Mouse (Mus musculus) hindbrain, embryonic 12.5 days (tissue): Measurements from ENCODE around the gene Stk19. TPM values are rescaled to one million over a fixed set of nuclear protein-coding genes. Genes with fewer than 3 reads are reported as not detected.

Experiments
- ATAC-seq: fragments of 200-750 bp; cut with Nextera tagmentation; 2 replicates; pipeline ENCODE4 v1.8.0; 2017; ENCODE audit warnings: moderate TSS enrichment; ENCODE audit not compliant: low FRiP score
- H3K27ac ChIP-seq: fragments of 300-500 bp; sonication (generic); 2 replicates; pipeline ENCODE4 v1.5.1; 2016; ENCODE audit warnings: mild to moderate bottlenecking
- H3K27me3 ChIP-seq: fragments of 300-500 bp; sonication (generic); 2 replicates; pipeline ENCODE4 v1.6.1; 2016; ENCODE audit warnings: mild to moderate bottlenecking
- H3K36me3 ChIP-seq: fragments of 300-500 bp; sonication (generic); 2 replicates; pipeline ENCODE4 v1.6.1; 2016; ENCODE audit warnings: mild to moderate bottlenecking
- H3K4me1 ChIP-seq: fragments of 300-500 bp; sonication (generic); 2 replicates; pipeline ENCODE4 v1.6.1; 2016
- H3K4me2 ChIP-seq: fragments of 300-500 bp; sonication (generic); replicated peaks from 2 replicates; pipeline ENCODE4 v1.6.1; 2016; ENCODE audit warnings: mild to moderate bottlenecking
- H3K4me3 ChIP-seq: fragments of 300-500 bp; sonication (generic); 2 replicates; pipeline ENCODE4 v1.5.1; 2016; ENCODE audit warnings: mild to moderate bottlenecking
- H3K9ac ChIP-seq: fragments of 300-500 bp; sonication (generic); 2 replicates; pipeline ENCODE4 v1.6.1; 2016; ENCODE audit warnings: mild to moderate bottlenecking, moderate library complexity
- H3K9me3 ChIP-seq: fragments of 300-500 bp; sonication (generic); replicated peaks from 2 replicates; pipeline ENCODE4 v1.6.1; 2016; ENCODE audit warnings: mild to moderate bottlenecking
- WGBS: fragments of 180-500 bp; shearing (Covaris S2); methylation state at CpG from one replicate; pipeline ENCODE4 v1.1.7; 2016; 5-methylcytosine and 5-hydroxymethylcytosine counted together
- polyA plus RNA-seq: library from polyadenylated mRNA; unstranded; fragments of >200 nt; fragmentation: Nextera tagmentation; extraction: Ambion mirVana; gene quantifications from 2 replicates; pipeline ENCODE4 v1.2.1, GENCODE M21; 2016

Stk19 gene
- polyA plus RNA-seq, 1 experiment from 2014 or later = 25.0 TPM

DNA sequence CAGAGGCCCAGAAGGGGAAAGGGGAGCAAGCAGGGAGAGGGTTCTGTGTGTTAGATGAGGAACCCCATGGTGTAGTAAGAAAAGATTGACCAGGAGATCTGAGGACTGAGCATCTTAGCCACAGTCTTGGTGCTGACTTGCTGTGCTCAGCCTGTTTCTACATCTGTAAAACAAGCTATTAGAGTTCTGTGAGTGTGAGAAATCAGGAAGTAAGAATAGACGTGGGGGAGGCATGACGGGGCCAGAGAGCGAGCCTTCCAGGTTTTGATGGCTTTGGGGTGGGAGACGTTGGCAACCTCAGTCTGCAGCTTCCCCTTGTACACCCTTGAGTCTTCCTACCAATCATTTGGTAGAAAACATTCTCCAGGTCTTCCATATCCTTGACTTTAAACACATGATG lies 21.9 kb upstream of the Stk19 start:
- no peak for ATAC-seq
- no peak overlapping the region for H3K27ac ChIP-seq
- H3K4me1 ChIP-seq = no peaks in the 10 kb centered on the region
- no peak overlapping the region for H3K4me3 ChIP-seq
- 91% methylated on average over 4 of the region's 4 CpGs for WGBS
- peaks cover 33% of the 10 kb centered on the region for H3K36me3 ChIP-seq
- no peak overlapping the region for H3K4me2 ChIP-seq
- no peaks in the 10 kb centered on the region for H3K27me3 ChIP-seq
- no peak overlapping the region for H3K9ac ChIP-seq
- no peaks in the 10 kb centered on the region for H3K9me3 ChIP-seq

DNA sequence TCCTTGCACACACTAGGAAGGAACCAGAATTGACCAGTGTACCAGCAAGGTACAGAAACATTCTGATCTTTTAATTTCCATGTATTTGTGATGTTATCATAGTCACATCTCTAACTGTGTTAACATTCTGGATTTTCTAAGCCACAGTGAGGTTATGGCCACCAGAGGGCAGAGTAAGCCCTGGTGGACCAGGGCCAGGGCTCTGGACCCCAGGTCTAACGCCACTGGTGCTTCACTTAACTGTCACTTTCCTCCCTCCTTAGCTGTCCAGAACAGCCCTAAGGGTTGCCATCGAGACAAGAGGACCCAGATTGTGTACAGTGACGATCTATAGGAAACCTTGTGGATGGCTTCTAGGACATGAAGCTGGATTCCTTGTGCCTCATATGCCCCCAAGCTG lies 19.1 kb upstream of the Stk19 start:
- 0 out of 2 replicates have a peak, but pooled peaks have one; percentile 50 for ATAC-seq
- Histone ChIP-seq H3K4me1 (peaks cover 8% of the 10 kb centered on the region), H3K4me3 (no peak overlapping the region), H3K27me3 (no peaks in the 10 kb centered on the region), H3K9ac (no peak overlapping the region), H3K36me3 (peaks cover 49% of the 10 kb centered on the region), H3K27ac (no peak overlapping the region), H3K4me2 (no peak overlapping the region), H3K9me3 (no peaks in the 10 kb centered on the region)
- WGBS = 50% methylated on average over 3 of the region's 3 CpGs

DNA sequence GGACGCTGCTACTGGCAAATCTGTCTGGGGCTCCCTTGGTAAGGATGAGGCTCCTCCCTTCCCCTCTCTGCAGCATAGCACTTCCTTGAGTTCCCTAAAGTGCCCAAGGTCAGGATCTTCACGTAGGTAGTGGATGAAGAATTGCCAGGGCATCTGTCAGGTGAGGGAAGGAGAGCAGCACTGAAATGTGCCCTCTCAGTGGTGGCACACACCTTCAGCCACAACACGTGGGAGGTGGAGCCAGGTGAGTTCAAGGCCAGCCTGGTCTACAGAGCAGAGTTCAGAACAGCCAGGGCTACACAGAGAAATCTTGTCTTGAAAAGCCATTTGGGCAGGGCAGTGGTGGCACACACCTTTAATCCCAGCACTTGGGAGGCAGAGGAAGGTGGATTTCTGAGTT lies 18.0 kb upstream of the Stk19 start:
- WGBS = 85% methylated on average over 3 of the region's 3 CpGs
- Histone ChIP-seq H3K36me3 (peaks cover 49% of the 10 kb centered on the region), H3K9ac (no peak overlapping the region), H3K27ac (no peak overlapping the region), H3K4me3 (no peak overlapping the region), H3K27me3 (no peaks in the 10 kb centered on the region), H3K9me3 (no peaks in the 10 kb centered on the region), H3K4me2 (no peak overlapping the region), H3K4me1 (peaks cover 11% of the 10 kb centered on the region)
- no peak for ATAC-seq

DNA sequence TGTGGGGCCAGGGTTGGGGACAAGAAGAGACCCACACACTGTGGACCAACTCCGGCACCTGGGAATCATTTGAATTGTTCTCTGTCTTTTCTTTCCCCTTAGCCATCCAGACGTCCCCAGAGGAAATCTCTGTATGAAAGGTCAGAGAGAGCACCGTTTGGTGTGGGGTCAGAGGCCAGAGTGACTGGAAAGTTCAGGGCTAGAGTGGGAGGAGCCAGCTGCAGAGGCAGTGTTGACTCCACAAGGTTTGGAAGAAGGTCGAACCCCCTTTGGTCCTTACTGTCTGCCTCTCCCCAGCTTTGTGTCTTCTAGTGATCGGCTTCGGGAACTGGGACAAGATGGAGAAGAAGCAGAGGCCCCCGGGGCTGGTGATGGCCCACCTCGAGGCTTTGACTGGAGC lies 16.8 kb upstream of the Stk19 start:
- H3K9ac ChIP-seq = no peak overlapping the region
- ATAC-seq = no peak
- WGBS = 72% methylated on average over 8 of the region's 8 CpGs
- no peak overlapping the region for H3K27ac ChIP-seq
- H3K4me3 ChIP-seq = no peak overlapping the region
- H3K4me1 ChIP-seq = peaks cover 20% of the 10 kb centered on the region
- H3K27me3 ChIP-seq = no peaks in the 10 kb centered on the region
- no peaks in the 10 kb centered on the region for H3K9me3 ChIP-seq
- H3K4me2 ChIP-seq = no peak overlapping the region
- peaks cover 49% of the 10 kb centered on the region for H3K36me3 ChIP-seq

GRCm38 (mm10) chr17:34850517-34851125 lies 13.9 kb upstream of the Stk19 start:
- peaks cover 20% of the 10 kb centered on the region for H3K4me1 ChIP-seq
- peak overlapping the region; percentile 94 for H3K4me2 ChIP-seq
- H3K36me3 ChIP-seq = peaks cover 62% of the 10 kb centered on the region
- peak overlapping the region; percentile 71 for H3K4me3 ChIP-seq
- H3K27me3 ChIP-seq = no peaks in the 10 kb centered on the region
- no peak for ATAC-seq
- H3K9ac ChIP-seq = peak overlapping the region; percentile 80
- no peak overlapping the region; the same call in 1 of the 2 replicates for H3K27ac ChIP-seq
- under 1% methylated on average over 25 of the region's 25 CpGs for WGBS
- no peaks in the 10 kb centered on the region for H3K9me3 ChIP-seq

GRCm38 (mm10) chr17:34849722-34850516 lies 13.2 kb upstream of the Stk19 start, which contains the start of the genes Skiv2l and Nelfe:
TSS of gene Skiv2l (minus strand) at chr17:34850210.
TSS of gene Nelfe (plus strand) at chr17:34850391.
- under 1% methylated on average over 64 of the region's 65 CpGs for WGBS
- H3K4me1 ChIP-seq = peaks cover 20% of the 10 kb centered on the region
- H3K4me3 ChIP-seq = peak within 1 kb of the TSS; percentile 71
- no peaks in the 10 kb centered on the region for H3K9me3 ChIP-seq
- no peaks in the 10 kb centered on the region for H3K27me3 ChIP-seq
- ATAC-seq = peak; percentile 96
- peak within 1 kb of the TSS; percentile 80 for H3K9ac ChIP-seq
- peaks cover 62% of the 10 kb centered on the region for H3K36me3 ChIP-seq
- H3K27ac ChIP-seq = no peak within 1 kb of the TSS; the same call in 1 of the 2 replicates
- H3K4me2 ChIP-seq = peak within 1 kb of the TSS; percentile 94

GRCm38 (mm10) chr17:34847615-34848014 lies 10.9 kb upstream of the Stk19 start:
- WGBS = 92% methylated on average over 7 of the region's 7 CpGs
- H3K36me3 ChIP-seq = peaks cover 62% of the 10 kb centered on the region
- no peaks in the 10 kb centered on the region for H3K27me3 ChIP-seq
- no peak overlapping the region for H3K4me2 ChIP-seq
- no peaks in the 10 kb centered on the region for H3K9me3 ChIP-seq
- no peak overlapping the region for H3K9ac ChIP-seq
- H3K4me1 ChIP-seq = peaks cover 20% of the 10 kb centered on the region
- ATAC-seq = no peak
- no peak overlapping the region for H3K4me3 ChIP-seq
- no peak overlapping the region for H3K27ac ChIP-seq

- H3K27ac ChIP-seq = no peak overlapping the region
- H3K27me3 ChIP-seq = no peaks in the 10 kb centered on the region
- peaks cover 20% of the 10 kb centered on the region for H3K4me1 ChIP-seq
- WGBS = 87% methylated on average over 6 of the region's 6 CpGs
- no peaks in the 10 kb centered on the region for H3K9me3 ChIP-seq
- H3K36me3 ChIP-seq = peaks cover 62% of the 10 kb centered on the region
- no peak for ATAC-seq
- no peak overlapping the region for H3K4me3 ChIP-seq
- no peak overlapping the region for H3K4me2 ChIP-seq
- no peak overlapping the region for H3K9ac ChIP-seq
Observed at GRCm38 (mm10) chr17:34847192-34847591, 10.4 kb upstream of the Stk19 start.

- Histone ChIP-seq H3K4me3 (no peak overlapping the region), H3K36me3 (peaks cover 83% of the 10 kb centered on the region), H3K9ac (no peak overlapping the region), H3K4me1 (peaks cover 9% of the 10 kb centered on the region), H3K27me3 (no peaks in the 10 kb centered on the region), H3K4me2 (no peak overlapping the region), H3K9me3 (no peaks in the 10 kb centered on the region), H3K27ac (no peak overlapping the region)
- WGBS = 92% methylated on average over 13 of the region's 13 CpGs
- no peak for ATAC-seq
Observed at GRCm38 (mm10) chr17:34844884-34845283, 8.1 kb upstream of the Stk19 start.

DNA sequence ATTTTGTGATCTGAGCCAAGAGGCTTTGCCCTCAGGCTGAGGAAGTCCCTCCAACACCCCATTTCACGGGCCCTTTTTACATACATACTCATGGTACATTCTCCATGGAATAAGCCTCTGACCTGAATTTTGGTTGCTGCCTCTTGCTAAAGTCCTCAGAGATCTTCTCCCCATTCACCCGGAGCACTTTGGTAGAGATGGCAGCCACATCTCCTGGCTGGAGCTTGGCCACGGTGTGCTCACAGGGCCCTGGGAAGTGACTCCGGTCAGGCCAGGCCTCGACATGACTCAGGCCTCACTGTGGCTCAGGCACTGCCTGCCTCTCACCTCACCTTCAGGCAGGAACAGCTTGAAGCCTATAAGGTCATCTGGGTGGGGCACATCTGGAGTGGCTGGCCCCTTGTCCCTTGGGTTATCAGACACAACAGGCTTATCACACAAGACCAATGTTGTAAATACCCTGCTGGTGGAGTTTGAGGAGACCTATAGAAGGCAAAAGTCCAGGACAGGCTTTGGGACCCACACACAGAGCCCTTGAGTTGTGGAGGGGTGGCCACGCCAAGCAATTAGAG lies 4.1 kb upstream of the Stk19 start:
- Histone ChIP-seq H3K4me3 (no peak overlapping the region), H3K36me3 (peaks cover 75% of the 10 kb centered on the region), H3K27me3 (no peaks in the 10 kb centered on the region), H3K4me1 (peaks cover 21% of the 10 kb centered on the region), H3K9me3 (no peaks in the 10 kb centered on the region), H3K4me2 (no peak overlapping the region), H3K27ac (no peak overlapping the region), H3K9ac (no peak overlapping the region)
- ATAC-seq = no peak
- 82% methylated on average over 6 of the region's 6 CpGs for WGBS

DNA sequence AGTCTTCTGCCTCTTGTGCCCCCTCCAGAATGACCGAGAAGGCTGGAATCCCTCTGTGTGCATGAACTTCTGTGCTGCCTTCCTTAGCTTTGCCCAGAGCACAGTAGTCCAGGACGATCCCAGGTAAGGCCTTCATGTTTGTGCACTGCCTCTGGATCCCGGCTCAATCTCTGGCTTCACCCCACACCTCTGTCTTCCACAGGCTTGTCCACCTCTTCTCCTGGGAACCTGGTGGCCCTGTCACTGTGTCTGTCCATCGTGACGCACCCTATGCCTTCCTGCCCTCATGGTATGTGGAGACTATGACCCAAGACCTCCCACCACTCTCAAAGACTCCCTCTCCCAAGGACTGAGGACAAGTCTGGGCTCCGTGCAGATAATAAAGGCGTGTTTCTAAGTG lies 2.0 kb upstream of the Stk19 start:
- 91% methylated on average over 7 of the region's 7 CpGs for WGBS
- Histone ChIP-seq H3K4me1 (peaks cover 27% of the 10 kb centered on the region), H3K36me3 (peaks cover 56% of the 10 kb centered on the region), H3K4me3 (no peak overlapping the region), H3K9ac (peak overlapping the region; percentile 32; the same call in 1 of the 2 replicates), H3K27ac (no peak overlapping the region), H3K4me2 (no peak overlapping the region; the same call in 1 of the 2 replicates), H3K27me3 (no peaks in the 10 kb centered on the region), H3K9me3 (no peaks in the 10 kb centered on the region)
- no peak for ATAC-seq
